10 mouse cellular contexts compared by ENCODE assay signal in the genomic region with DNA sequence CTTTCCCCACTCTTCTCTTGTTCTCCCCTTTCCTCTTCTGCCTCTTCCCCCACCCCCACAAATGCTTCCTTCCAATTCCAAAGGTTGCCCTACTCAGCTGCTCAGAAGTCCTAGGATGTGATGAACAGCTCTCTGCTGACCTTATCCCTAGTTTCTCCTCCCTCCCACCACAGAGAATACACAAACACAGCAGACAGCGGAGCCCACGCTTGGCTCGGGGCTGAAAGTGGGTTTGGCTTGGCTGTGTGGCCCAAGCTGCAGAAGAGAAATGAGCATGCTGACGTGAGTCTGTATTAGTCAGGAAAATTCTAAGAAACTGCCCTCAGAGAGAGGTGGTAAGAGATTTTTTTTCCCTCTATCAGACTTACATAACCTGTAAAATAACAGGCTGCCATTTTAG.
DNase-seq lines count a peak whose midpoint lies in the region; ATAC-seq lines count a peak whose summit lies in the region.
"Had no signal": no experiment of that assay in that cellular context is flagged by ENCODE, and none has a peak within 500 bp of the region (broad histone marks: within the 10 kb centered on the region; RNA-seq: fewer than 3 reads in every experiment).

No protein-coding gene starts in this region.

- peak; percentile 12 for DNase-seq in liver
- DNase-seq in gastrocnemius, postnatal 10 days = peak; percentile 22
- peak; percentile 48 to 56 for DNase-seq in kidney, postnatal 4 days
- DNase-seq in ovary, postnatal 14 days (ENCODE audit: low spot score) = peak; percentile 51
- DNase-seq in cerebellum, adult 11 months = no peak
- no peak for DNase-seq in frontal cortex, postnatal 14 days (ENCODE audit: low spot score in 2 of 2)
- DNase-seq in left cerebral cortex, adult 8-10 months (ENCODE audit: low spot score in 2 of 2) = no peak

- no peak overlapping the region for H3K9ac ChIP-seq in liver, embryonic 12.5 days
- H3K9ac ChIP-seq: embryonic facial prominence, embryonic 15.5 days; limb, embryonic 12.5 days had no signal

- H3K4me2 ChIP-seq in liver, embryonic 12.5 days = no peak overlapping the region
- H3K4me2 ChIP-seq: embryonic facial prominence, embryonic 15.5 days; limb, embryonic 12.5 days had no signal

- H3K36me3 ChIP-seq in liver, embryonic 12.5 days = no peaks in the 10 kb centered on the region
- H3K36me3 ChIP-seq: embryonic facial prominence, embryonic 15.5 days; limb, embryonic 12.5 days had no signal

- no peak overlapping the region for H3K4me3 ChIP-seq in liver, embryonic 12.5 days
- H3K4me3 ChIP-seq: embryonic facial prominence, embryonic 15.5 days; limb, embryonic 12.5 days had no signal

- H3K4me1 ChIP-seq in liver, embryonic 12.5 days = no peaks in the 10 kb centered on the region
- H3K4me1 ChIP-seq: embryonic facial prominence, embryonic 15.5 days; limb, embryonic 12.5 days had no signal

- ATAC-seq in liver, embryonic 12.5 days = no peak

- 58% methylated on average over 4 of the region's 4 CpGs for WGBS in liver, embryonic 12.5 days (ENCODE audit: insufficient replicate concordance)

- no peak overlapping the region for H3K27ac ChIP-seq in liver, embryonic 12.5 days
- H3K27ac ChIP-seq: embryonic facial prominence, embryonic 15.5 days; limb, embryonic 12.5 days had no signal

- H3K9me3 ChIP-seq in liver, embryonic 12.5 days (replicated peaks) = no peaks in the 10 kb centered on the region
- H3K9me3 ChIP-seq: embryonic facial prominence, embryonic 15.5 days; limb, embryonic 12.5 days had no signal

- no peaks in the 10 kb centered on the region for H3K27me3 ChIP-seq in liver, embryonic 12.5 days (replicated peaks)
- H3K27me3 ChIP-seq: embryonic facial prominence, embryonic 15.5 days; limb, embryonic 12.5 days had no signal

Comparison
In these comparisons a context has a peak if more than half of its experiments do, and no peak if none do; other contexts are left out.
1. DNase-seq: peak in liver (single experiment), gastrocnemius, postnatal 10 days (single experiment), kidney, postnatal 4 days (2 of 2) and ovary, postnatal 14 days (single experiment); none in cerebellum, adult 11 months (single experiment), frontal cortex, postnatal 14 days (0 of 2) and left cerebral cortex, adult 8-10 months (0 of 2).